Mouse (Mus musculus): ENCODE measurements around the gene Pnmal2.

The Pnmal2 gene

DNA sequence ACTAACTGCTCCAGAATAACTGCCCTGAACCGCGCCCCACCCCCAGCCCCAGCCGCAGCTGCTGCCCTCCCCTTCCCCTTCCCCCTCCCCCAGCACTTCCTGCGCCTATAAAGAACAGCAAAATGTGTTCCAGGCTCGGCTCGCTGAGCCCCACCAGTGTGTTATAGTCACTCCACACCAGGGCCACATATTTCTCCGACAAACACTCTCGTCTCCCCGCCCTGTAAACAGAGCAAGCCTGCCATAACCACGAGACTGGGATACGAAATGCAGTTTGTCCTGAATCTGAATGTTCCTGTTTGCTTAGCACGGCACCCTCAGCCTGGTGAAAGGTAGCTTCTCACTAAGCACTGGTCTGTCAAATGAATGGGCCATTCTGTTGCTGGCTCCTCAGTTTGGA, 35.9 kb downstream of the Pnmal2 start:
- CTCF ChIA-PET: interaction anchor here (0.6 to 1.2 kb wide), 2 partner anchors 49 to 172 kb away, joined by 3 to 4 read pairs; no protein-coding TSS in a partner anchor

DNA sequence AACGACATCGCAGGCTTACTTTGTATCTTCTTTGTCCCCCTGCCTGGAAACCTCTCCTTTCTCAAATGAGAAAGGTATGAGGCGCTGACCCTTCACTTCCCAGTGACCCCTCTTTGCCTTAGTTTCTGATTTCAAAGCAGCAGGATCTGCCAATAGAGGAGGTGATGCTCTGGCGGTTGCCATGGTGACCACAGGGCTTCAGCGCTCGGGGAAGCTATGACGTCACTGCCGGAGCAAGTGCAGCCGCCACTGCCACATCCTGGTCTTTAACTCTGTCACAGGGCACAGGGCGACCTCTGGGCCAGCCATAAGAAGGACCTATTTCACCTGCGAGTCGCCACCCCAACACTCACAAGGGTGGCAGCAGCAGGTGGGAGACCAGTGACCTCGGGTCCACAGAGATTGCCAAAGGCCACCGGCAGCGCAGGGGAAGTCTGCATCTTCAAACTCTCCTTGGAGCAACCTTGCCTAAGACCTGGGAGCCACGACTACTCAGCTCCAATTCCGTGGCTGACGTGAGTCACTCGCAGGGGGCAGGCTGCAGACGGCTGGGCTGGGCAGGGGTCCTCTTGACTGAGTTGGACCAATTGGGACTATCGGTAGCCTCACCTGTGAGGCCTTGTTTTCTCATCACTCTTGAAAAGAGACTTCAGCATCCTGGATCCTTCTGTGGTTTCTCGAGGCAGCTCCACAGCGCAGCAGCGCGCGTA, 38.5 kb downstream of the Pnmal2 start, which contains the start of gene Gm42372:
Gm42372 (plus strand) TSS at position 228 of the 710 bp plus-strand sequence.
- CTCF ChIA-PET: no interaction called here

DNA sequence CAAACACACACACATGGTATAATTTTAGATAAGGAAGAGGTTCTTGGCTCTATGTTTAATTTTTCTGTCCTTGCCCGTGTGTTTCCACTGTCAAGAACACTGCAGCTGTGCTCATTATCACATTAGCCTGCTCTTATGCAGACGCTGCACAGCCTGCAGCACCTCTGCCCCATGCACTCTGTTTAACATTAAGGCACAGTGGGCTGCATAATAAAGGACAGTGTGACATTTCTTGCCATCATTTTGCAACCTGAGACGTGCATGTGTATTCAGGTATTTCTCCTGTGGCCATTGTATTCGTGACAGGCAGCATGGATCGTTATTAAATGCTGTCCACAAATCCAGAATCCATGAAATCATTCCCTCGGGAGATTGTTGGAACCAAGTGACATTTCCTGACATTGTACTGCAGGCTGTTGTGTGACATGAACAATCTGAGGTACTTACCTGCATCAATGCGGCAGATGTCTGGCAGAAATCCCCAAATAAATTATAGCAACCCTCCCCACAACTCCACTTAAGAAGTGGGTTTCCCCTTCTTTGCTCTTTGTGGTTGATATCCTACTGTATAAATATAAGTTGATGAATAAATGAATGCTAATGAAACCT, 43.2 kb downstream of the Pnmal2 start:
- CTCF ChIA-PET: no interaction called here

DNA sequence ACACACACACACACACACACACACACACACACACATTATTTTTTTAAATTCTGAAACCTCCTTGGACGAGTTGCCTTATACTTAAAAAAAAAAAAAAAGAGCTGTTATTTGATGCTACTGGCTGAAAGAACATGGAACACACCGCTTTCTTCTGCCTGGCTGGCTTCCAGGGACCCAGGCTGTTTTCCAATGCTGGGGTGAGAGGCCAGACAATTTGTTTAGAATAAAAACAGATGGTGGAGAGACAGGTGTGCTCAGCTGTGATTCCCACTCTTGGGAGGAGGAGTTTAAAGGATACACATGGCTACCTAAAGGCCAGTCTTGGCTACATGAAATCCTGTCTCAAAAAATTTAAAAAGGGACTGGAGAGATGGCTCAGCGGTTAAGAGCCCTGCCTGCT, 43.9 kb downstream of the Pnmal2 start:
- CTCF ChIA-PET: no interaction called here

DNA sequence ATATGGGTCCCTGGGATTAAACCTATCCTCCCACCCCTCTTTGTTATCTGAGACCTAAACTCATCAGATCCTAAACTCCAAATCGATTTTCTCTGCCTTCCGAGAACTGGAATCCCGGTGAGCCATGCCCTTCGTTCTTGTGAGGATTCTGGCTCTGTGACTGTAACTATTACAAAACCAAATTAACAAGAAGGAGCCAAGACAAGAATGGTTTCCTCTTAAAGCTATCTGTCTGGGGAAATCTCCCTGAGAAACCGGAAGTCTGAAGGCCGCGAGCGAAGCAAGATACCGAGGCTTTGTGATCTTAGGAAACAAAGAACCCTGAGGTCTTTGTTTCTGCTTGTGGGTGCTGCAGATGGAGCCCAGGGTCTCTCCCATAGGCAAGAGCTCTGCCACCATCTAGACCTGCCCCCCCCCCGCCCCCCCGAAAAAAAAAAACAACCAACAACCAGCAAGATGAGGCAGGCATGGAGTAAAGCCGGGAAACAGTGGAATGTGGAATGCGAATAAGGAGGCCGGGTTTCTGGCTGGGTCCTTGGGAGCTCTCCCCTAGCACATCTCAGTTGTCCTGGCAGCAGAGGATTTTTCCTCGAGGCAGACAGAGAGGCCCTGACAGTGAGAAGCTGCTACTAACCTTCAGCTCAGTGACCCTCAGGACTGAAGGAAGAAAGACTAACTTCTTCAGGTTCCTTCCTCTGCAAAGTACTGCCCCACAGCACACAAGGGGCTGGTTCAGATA, 45.7 kb downstream of the Pnmal2 start:
- CTCF ChIA-PET: interaction anchor here (0.8 kb wide), 1 partner anchor 11 kb away, joined by 3 read pairs; no protein-coding TSS in a partner anchor

DNA sequence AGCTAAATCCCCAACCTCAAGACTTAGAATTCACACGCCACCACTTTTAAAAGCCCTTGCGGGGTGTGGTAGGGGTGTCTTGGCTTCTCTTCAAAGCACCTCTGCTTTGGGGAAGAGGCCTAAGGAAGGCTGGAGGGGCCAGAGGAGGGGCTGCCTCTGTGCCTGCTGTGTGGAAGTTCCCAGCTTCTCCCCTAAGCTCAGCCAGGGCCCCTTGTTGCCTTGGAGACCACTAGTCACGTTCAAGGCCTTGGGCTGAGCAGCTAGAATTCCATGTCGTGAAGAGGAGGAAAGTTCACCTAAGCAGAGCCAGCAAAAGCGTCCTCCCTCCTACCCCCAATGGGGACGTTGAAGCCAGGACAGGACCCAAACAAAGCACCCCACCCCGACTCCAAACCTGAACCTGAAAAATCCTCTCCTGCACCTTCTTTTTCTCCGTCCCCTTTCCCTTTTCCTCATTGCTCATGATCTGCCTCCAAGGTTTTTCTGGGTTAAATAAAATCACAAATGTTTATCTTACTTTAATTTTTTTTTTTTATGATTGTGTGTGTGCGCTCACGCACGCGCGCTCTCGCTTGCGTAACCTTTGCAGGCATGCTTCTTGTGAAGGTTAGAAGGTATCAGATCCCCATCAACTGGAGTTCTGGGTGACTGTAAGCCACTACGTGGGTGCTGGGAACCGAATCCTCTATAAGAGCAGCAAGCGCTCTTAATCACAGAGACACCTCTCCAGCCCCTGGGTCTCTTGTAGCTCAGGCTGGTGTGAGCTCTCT, 47.4 kb downstream of the Pnmal2 start:
- CTCF ChIA-PET: interaction anchor here (0.5 kb wide), 1 partner anchor 81 kb away, joined by 4 read pairs; no protein-coding TSS in a partner anchor

DNA sequence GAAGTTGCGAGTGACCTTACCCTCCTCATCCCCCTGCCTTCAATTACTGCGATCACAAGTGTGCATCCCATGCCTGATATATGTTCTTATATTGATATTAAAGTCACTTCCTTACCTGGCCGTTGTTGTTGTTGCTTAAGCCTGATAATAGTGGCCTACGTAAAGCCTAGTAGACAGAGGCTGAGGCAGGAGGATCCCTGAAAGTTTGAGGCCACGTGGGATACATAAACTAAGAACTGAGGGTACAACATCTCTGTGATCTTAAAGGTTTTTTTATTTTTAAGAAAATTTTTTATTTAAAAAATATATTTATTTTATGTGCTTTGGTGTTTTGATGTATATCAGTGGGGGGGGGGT, 47.9 kb downstream of the Pnmal2 start, which contains the start of gene Ccdc8:
Ccdc8 (plus strand) TSS at position 258 of the 357 bp plus-strand sequence.
- CTCF ChIA-PET: no interaction called here

DNA sequence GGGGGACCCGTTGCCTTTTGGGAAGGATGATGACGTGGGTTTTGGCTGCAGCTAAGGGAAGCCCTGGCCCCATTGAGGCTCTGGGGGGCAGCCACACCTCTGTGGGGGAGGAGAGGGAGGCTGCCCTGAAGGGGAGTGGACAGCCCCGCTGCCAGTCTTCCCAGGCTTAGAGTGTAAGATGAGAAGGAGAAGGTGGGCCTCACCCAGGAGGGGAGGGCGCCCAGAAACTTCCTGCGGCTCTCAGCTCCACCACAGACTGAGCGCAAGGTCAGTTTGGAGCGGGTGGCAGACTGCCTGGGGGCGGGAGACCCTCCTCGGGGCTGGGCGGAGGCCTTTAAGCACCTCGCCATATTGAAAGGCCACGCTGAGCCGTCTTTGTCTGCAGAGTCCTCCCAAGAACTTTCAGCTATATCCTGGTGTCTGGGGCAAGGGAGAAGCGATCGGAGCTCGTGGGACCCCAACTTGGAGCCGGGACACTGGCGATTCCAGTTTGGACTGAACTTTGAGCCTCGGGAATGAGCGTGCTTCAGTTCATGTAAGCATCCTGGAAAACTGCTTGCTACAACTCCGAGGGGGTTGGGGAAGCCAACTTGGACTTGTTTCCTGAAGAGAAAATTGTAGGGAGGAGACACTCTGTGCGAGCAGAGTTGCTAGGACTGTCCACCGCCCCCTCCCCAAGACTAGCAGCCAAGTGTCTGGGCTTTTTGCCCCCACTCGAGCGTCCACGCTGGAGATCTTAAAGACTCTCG, 49.3 kb downstream of the Pnmal2 start:
- CTCF ChIA-PET: no interaction called here

DNA sequence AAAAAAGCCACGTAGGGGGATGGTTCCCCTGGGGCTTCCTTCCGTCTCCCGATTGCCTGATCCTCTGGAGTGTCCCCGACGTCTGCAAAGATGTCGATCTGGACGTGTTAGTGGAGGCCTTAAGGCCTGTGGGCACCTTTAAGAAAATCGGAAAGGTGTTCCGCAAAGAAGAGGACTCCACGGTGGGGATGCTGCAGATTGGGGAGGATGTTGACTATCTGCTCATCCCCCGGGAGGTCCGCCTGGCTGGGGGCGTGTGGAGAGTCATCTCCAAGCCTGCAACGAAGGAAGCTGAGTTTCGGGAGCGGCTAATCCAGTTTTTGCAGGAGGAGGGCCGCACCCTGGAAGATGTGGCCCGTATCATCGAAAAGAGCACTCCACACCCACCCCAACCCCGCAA, 49.9 kb downstream of the Pnmal2 start:
- CTCF ChIA-PET: no interaction called here

DNA sequence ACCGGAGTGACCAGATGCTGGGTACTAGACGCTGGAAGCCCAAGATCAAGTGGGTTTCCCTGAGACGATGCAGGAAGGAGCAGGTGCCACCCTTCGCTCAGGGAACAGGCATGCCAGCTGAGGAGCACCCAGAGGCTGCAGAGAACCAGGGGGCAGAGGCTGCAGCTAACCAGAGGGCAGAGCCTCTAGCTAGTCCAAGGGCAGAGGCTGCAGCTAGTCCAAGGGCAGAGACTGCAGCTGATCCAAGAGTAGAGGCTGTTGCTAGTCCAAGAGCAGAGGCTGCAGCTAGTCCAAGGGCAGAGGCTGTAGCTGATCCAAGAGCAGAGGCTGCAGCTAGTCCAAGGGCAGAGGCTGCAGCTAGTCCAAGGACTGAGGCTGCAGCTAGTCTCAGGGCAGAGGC, 50.9 kb downstream of the Pnmal2 start:
- CTCF ChIA-PET: interaction anchor here (0.5 to 0.9 kb wide), 2 partner anchors 68 to 100 kb away, joined by 3 to 5 read pairs; no protein-coding TSS in a partner anchor

Measured in spleen, embryonic (tissue).